Mouse (Mus musculus) adrenal gland, postnatal 36 days (tissue): ENCODE measurements around the gene Magi2. TPM values are rescaled to one million over a fixed set of nuclear protein-coding genes. Genes with fewer than 3 reads are reported as not detected.

Experiments used
- DNase-seq, 2 experiments: peaks; one replicate each; pipeline ENCODE4 v3.0.0; 2021; ENCODE audit warnings: mixed read lengths in 1 of 2
- total RNA-seq, 2 experiments: library from RNA; stranded (reverse); gene quantifications; 2 replicates each; pipeline ENCODE4 v1.2.3; 2021

Gene Magi2
- total RNA-seq, 2 experiments from 2014 or later: 6.1 to 12.5 TPM

GRCm38 (mm10) chr5:20373586-20373985 is 1146.8 kb downstream of the Magi2 start:
- no peak for DNase-seq

DNA sequence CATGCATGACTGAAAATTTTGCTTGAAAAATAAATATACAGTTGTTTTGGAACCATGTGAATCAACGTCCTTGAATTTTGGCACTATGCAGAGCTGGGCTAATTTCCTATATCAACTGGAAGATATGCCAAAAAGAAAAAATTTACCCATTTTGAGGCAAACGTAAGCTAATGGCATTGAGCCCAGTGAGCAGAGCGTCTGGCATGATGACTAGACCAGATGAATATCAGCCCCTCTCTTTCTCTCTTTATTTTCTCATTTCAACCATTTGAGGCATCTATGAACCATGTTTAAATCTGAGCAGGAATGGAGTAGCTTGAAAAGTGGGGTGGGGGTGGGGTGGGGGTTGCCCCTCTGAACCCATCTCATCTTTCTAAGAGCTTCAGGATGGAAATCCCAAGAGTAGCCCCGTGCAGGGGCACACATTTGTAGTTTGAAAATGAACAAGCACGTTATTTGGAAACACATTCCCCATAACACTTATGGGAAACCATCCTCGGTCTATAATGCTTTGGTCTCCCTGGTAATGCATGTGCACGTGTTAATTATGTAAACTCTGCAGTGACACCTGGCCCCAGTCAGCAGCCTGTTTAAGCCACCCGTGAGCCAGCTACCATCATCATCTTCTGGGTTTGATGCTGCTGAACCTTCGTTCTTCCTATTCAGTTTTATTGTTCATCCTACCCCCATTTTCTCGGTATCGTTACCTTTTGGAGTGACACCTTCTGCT is 1151.4 kb downstream of the Magi2 start:
- DNase-seq: no peak

GRCm38 (mm10) chr5:20404533-20404932 is 1177.7 kb downstream of the Magi2 start:
- DNase-seq: no peak

DNA sequence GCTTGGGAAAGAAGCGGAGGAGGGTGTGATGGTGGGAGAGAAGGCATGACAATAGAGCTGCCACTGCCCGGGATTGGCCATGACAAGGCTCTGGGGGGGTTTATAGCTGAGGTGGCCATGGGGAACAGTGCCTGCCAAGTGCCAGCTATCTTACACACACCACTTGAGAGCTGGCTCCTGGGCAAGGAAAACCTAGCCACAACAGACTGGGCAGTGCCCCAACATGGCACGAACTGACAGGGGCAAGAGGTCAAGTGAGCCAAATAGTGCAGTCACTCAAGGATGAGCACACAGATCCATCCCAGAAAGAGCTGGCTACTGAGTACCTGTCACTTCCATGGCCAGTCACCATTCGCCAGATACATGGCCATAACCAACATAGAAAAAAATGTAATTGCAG is 1179.8 kb downstream of the Magi2 start:
- DNase-seq: peak in 1 of 2 experiments; percentile 2

DNA sequence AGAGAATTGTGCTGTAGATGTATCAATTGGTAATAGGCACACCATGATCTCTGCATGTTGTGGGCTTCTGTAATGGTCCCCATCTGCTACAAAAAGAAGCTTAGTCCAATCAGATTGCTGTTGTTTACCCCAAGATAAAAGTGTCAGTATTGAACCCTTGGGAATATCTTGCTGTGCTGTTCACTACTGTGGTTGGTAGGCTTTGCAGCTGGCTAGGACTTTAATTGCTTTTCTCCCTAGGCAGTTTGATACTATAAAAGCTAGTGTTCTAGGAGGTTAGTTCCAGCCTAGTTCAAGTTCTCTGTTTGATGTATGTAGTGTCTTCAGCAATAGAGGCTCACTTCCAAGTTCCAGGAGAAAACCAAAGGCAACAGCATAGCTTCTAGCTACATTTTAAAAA is 1188.5 kb downstream of the Magi2 start:
- DNase-seq: no peak

- no peak for DNase-seq
Observed at GRCm38 (mm10) chr5:20417348-20417747, 1190.5 kb downstream of the Magi2 start.

DNA sequence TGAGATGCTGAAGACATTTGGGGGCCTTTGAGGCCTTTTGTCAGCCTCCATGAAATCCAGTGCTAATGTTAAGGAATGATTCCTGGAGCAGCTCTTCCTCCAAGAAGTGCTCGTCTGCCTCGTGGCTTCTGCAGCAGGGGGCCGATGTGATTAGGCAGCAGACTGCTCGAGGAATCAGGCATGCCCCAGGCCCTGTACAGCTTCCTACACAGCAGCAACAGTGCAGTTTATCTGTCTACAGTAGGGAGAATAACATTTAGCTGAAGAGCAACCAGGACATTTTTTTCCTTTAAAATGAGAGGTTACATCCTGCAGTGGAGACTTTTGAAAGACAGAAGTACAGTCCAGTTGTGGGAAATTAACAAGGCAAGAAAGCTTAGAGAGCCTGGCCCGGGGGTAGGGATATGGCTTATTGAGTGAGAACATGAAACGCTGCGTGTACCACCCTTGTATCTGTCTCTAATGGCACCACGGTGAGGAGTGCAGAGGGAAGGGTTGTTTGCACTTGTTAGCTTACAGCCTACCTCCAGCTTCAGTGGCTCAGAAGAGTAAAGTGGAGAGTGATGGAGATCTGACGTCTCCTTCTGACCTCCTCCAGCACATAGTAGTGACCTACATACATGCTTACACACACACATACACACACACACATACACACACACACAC is 1205.4 kb downstream of the Magi2 start:
- DNase-seq: no peak

- DNase-seq: no peak
Observed at GRCm38 (mm10) chr5:20446471-20447174, 1219.8 kb downstream of the Magi2 start.

DNA sequence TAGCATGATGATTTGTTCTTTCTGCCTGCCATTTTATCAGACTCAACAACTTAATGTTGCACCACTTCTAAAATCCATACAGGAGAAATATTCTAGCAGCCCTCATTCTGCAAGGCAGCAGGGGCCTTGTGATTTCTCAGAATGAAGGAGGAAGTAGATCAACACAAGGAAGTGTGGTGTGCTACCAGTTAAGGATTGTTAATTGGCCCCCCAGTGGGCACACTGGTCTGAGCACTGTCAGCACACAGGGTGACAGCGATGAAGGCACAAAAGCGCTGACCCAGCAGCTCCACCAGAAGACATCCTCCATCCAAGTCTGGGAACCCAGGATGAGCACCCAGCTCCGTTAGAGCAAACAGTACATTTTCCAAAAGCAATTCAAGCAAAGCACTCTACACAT is 1229.3 kb downstream of the Magi2 start:
- no peak for DNase-seq

DNA sequence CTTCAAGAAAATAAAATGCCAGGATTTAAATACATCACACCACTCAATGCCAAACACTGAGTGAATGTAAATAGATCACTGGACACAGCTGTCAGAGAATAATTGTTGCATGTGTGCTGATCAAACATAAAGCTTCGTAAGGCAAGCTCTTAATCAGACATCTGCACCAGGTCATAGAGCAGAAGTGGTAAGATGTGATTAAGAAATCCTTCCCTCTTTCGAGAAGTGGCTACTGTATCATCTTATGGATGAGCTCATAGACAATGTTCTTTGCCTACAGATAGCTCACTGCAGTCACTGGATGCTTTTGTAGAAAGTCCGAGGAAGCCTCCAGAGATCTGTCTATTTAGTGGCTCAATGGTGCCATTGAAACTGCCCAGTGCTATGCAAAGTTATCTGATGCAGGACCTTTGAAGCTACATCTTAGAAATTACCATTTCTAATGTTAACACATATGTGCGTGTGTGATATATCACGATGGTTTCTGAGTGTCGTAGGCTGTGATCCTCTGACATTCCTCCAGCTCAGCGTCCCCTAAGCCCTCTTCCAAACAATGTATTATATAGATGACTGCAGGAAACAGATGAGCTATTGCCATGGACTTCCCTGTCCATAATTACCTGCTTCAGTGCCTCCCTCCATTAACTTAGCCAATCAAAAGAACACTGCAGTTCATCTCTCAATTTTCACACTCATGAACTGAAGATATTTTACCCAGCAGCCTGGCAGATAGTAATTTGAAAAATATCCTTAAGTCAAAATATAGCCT is 1231.1 kb downstream of the Magi2 start:
- DNase-seq: no peak

GRCm38 (mm10) chr5:20461709-20462108 is 1234.9 kb downstream of the Magi2 start:
- DNase-seq: no peak

GRCm38 (mm10) chr5:20462376-20462775 is 1235.5 kb downstream of the Magi2 start:
- no peak for DNase-seq

DNA sequence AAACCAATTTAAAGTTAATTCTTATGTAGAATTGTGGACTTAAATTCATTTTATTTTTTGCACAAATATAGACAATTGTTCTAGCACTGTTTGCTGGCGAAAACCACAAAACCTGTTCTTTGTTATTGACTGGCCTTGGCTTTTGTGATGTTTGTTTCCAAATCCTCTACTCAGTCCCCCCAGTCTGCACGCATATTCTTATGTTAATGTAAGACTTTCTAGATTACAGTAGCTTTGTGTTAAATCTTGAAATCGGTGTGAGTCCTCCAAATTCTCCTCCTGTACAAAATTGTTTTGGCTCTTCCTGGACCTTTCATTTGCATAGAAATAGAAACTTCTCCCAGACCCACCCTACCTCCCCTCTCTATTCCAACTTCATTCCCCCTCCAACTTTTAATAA is 1242.9 kb downstream of the Magi2 start:
- DNase-seq: no peak

- peak; percentile 48 to 66 for DNase-seq
Observed at GRCm38 (mm10) chr5:20470466-20470865, 1243.6 kb downstream of the Magi2 start.

DNA sequence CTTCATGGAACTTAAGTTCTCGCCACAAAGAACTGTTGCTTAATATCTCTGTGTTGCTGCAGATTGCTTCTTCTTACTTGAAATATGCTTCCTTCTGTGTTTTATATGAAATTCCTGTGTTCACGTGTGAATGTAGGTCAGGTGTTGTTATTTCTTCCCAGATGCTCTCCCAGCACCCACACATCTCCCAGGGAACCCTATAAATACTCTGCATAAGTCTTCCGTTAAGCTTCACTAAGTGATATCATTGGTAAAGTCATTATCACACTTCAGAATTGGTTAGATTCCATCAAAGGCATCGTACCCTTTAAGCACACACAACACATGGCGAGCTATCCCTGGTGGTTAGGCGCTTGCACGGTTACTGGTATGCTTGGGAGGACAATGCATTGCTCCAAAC is 1257.7 kb downstream of the Magi2 start:
- DNase-seq: no peak

GRCm38 (mm10) chr5:20491911-20492310 is 1265.1 kb downstream of the Magi2 start:
- DNase-seq: no peak

DNA sequence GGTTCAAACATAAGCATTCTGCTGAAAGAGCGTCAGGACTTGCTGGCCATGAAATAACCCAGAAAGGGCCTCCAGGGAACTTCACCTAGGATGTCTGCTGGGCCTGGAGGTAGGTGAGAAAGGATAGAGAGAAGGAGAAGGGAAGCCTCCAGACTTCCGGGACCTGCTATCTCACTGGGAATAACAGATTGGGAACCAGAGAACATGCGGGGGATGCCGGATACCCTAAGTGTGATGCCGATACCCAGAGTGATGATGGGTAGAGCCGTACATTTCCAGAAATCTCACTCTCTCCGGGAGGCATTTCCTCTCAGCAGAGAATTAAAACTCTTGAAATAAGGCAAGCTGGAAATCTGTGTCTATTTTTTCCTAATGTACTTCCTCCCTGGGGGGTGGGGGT is 1265.8 kb downstream of the Magi2 start:
- DNase-seq: no peak

DNA sequence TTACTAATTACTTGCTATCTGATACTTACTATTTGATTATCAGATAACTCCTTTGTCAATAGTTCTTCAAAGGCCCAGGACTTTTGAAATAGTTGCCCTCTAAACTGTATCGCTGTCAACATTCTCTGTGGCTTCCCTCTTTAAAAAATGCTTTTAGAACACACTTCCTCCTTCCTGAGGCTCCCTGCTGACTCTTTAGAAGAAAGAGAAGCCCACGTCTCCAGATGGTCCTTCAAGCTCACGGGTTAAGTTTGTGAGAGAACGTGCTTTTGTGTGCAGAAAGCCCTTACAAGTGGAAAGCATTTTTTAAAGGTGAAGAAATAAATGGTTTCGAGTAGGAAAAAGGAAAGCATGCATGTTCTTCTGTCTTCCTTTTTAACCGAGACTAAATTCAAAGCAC is 1267.2 kb downstream of the Magi2 start:
- no peak for DNase-seq

GRCm38 (mm10) chr5:20496924-20497323 is 1270.1 kb downstream of the Magi2 start:
- DNase-seq: no peak

GRCm38 (mm10) chr5:20499031-20499600 is 1272.3 kb downstream of the Magi2 start:
- peak; percentile 24 to 45 for DNase-seq

- DNase-seq: no peak
Observed at GRCm38 (mm10) chr5:20508609-20509008, 1281.8 kb downstream of the Magi2 start.

GRCm38 (mm10) chr5:20509606-20510005 is 1282.8 kb downstream of the Magi2 start:
- no peak for DNase-seq
